Mouse (Mus musculus): ENCODE measurements around the gene Gm10665.
"Not testable (repeated sequence)": the region's sequence is repeated elsewhere in the genome, so short reads cannot be mapped to it uniquely, and the experiment has no call there.

Gene Gm10665

GRCm38 (mm10) chr7:22463975-22464374 is at the start of gene Gm10665:
TSS of gene Gm10665 (minus strand) at chr7:22464075.
- not testable (repeated sequence) for DNase-seq

GRCm38 (mm10) chr7:22499578-22499977 is 35.7 kb upstream of the Gm10665 start, which contains the start of gene Vmn1r151:
TSS of gene Vmn1r151 (minus strand) at chr7:22499678.
- not testable (repeated sequence) for DNase-seq

DNA sequence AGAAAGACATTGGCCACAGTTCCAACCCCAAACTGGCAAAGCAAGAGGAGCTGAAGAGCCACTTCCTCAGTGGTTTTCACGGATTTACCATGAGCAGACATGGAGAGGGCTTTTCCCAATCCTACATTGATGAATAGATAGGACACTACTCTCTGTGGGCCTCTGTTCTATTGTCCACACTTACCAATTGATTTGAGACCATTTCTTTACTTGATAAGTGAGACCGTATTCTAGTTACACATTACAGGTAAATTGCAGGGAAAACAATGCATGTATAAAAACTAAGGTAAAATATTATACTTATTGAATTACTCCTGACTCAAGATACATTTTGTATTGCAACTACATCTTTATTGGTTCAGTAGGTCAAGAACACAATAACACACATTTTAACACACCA is 25.7 kb downstream of the Gm10665 start, which contains the start of gene Vmn1r149:
Vmn1r149 (minus strand) TSS at position 101 of the 400 bp plus-strand sequence.
- not testable (repeated sequence) for DNase-seq

GRCm38 (mm10) chr7:22413283-22413682 is 50.6 kb downstream of the Gm10665 start, which contains the start of gene Vmn1r148:
TSS of gene Vmn1r148 (plus strand) at chr7:22413583.
- not testable (repeated sequence) for DNase-seq

Data from right cerebral cortex, postnatal 4 days (tissue).